Mouse (Mus musculus) urinary bladder, adult 2 months (tissue): ENCODE results near the gene Lzic. TPM values are rescaled to one million over a fixed set of nuclear protein-coding genes. Genes with fewer than 3 reads are reported as not detected.

Experiments
- DNase-seq: peaks from one replicate; pipeline ENCODE4 v3.0.0; 2022; ENCODE audit warnings: low spot score
- polyA plus RNA-seq: library from polyadenylated mRNA; depleted of rRNA; stranded (reverse); fragments of >200 nt; gene quantifications from 2 replicates; pipeline ENCODE4 v1.2.3, GENCODE M21; 2012; rRNA removed

The Lzic gene
- polyA plus RNA-seq, 1 experiment: 19.0 TPM

GRCm38 (mm10) chr4:149526330-149526729, 41.3 kb downstream of the Lzic start:
- DNase-seq: no peak

- DNase-seq: no peak
Measured at GRCm38 (mm10) chr4:149527621-149528354, 42.8 kb downstream of the Lzic start.

GRCm38 (mm10) chr4:149529691-149530090, 44.7 kb downstream of the Lzic start:
- no peak for DNase-seq

GRCm38 (mm10) chr4:149539441-149539840, 54.4 kb downstream of the Lzic start:
- DNase-seq: no peak

GRCm38 (mm10) chr4:149541935-149542334, 56.9 kb downstream of the Lzic start:
- DNase-seq: no peak

- DNase-seq: no peak
Measured at GRCm38 (mm10) chr4:149542431-149542830, 57.4 kb downstream of the Lzic start.

GRCm38 (mm10) chr4:149542927-149543553, 58.0 kb downstream of the Lzic start:
- no peak for DNase-seq

- DNase-seq: no peak
Measured at GRCm38 (mm10) chr4:149544892-149545291, 59.9 kb downstream of the Lzic start.

Other genes with a start within 250 kb of the Lzic start
- 39.7 and 42.1 TPM in 2 replicates for gene Kif1b, start 177.5 kb upstream of the Lzic start, polyA plus RNA-seq
- gene Ube4b, start 58.5 kb upstream of the Lzic start, polyA plus RNA-seq: 38.3 and 54.1 TPM in 2 replicates
- 1.5 and 1.9 TPM in 2 replicates for gene Rbp7, start 30.3 kb upstream of the Lzic start, polyA plus RNA-seq
- gene Tmem274, start 7.9 kb upstream of the Lzic start, polyA plus RNA-seq: not detected in 2 replicates
- gene Nmnat1, start within 50 bp of the Lzic start, polyA plus RNA-seq: 11.6 and 11.8 TPM in 2 replicates
- gene Ctnnbip1, start 33.0 kb downstream of the Lzic start, polyA plus RNA-seq: 11.7 and 12.0 TPM in 2 replicates
- gene Clstn1, start 101.2 kb downstream of the Lzic start, polyA plus RNA-seq: 28.0 and 61.1 TPM in 2 replicates
- 5.2 and 8.1 TPM in 2 replicates for gene Pik3cd, start 217.3 kb downstream of the Lzic start, polyA plus RNA-seq